Mouse (Mus musculus) cerebellum, adult 18-20 months (tissue): ENCODE data around the gene Zfp503.

Source experiments
- DNase-seq, 2 experiments: peaks; one replicate each; pipeline ENCODE4 v3.0.0; 2021

Gene Zfp503

GRCm38 (mm10) chr14:21966276-21966675, 23.1 kb downstream of the Zfp503 start:
- DNase-seq: no peak

GRCm38 (mm10) chr14:21962381-21963050, 26.9 kb downstream of the Zfp503 start:
- no peak for DNase-seq

GRCm38 (mm10) chr14:21959243-21959642, 30.2 kb downstream of the Zfp503 start:
- peak; percentile 8 to 28 for DNase-seq

- DNase-seq: no peak
Measured at GRCm38 (mm10) chr14:21958643-21959042, 30.8 kb downstream of the Zfp503 start.

GRCm38 (mm10) chr14:21952541-21952940, 36.9 kb downstream of the Zfp503 start:
- DNase-seq: no peak

GRCm38 (mm10) chr14:21951896-21952523, 37.4 kb downstream of the Zfp503 start:
- no peak for DNase-seq

GRCm38 (mm10) chr14:21944946-21945345, 44.5 kb downstream of the Zfp503 start:
- DNase-seq: no peak

GRCm38 (mm10) chr14:21941581-21941980, 47.8 kb downstream of the Zfp503 start:
- no peak for DNase-seq

GRCm38 (mm10) chr14:21937116-21937515, 52.3 kb downstream of the Zfp503 start:
- no peak for DNase-seq

GRCm38 (mm10) chr14:21936102-21936630, 53.2 kb downstream of the Zfp503 start:
- DNase-seq: no peak
